Mouse (Mus musculus) ES-Bruce4 (cell line): Measurements from ENCODE around the gene Gm11627. TPM values are rescaled to one million over a fixed set of nuclear protein-coding genes. Genes with fewer than 3 reads are reported as not detected.

Experiments used
- H3K27ac ChIP-seq: 2 replicates; pipeline ENCODE4 v1.5.1; 2012; ENCODE audit warnings: low read length, inconsistent platforms; ENCODE audit not compliant: insufficient read depth
- H3K27me3 ChIP-seq: 2 replicates; pipeline ENCODE4 v1.6.1; 2012; ENCODE audit warnings: mild to moderate bottlenecking, low read length, inconsistent platforms; ENCODE audit not compliant: control insufficient read depth, poor library complexity, insufficient read depth, severe bottlenecking
- H3K36me3 ChIP-seq: 2 replicates; pipeline ENCODE4 v1.6.1; 2012; ENCODE audit warnings: inconsistent platforms, mild to moderate bottlenecking, low read length, moderate library complexity; ENCODE audit not compliant: control insufficient read depth, poor library complexity, insufficient read depth, severe bottlenecking
- H3K4me1 ChIP-seq: one replicate; pipeline ENCODE4 v1.8.1; 2011; ENCODE audit warnings: low read length; ENCODE audit not compliant: control insufficient read depth, insufficient read depth
- H3K4me3 ChIP-seq: 2 replicates; pipeline ENCODE4 v1.5.1; 2011; ENCODE audit warnings: low read depth, mild to moderate bottlenecking, low read length
- H3K9ac ChIP-seq: 2 replicates; pipeline ENCODE4 v1.6.1; 2012; ENCODE audit warnings: low read depth, mild to moderate bottlenecking, inconsistent platforms; ENCODE audit not compliant: poor library complexity, severe bottlenecking
- H3K9me3 ChIP-seq: replicated peaks from 2 replicates; pipeline ENCODE4 v1.6.1; 2012; ENCODE audit warnings: mild to moderate bottlenecking, low read length, inconsistent platforms; ENCODE audit not compliant: control insufficient read depth, poor library complexity, insufficient read depth, severe bottlenecking
- CTCF ChIP-seq: IDR thresholded peaks from one replicate; pipeline ENCODE4 v1.8.1; 2011; ENCODE audit warnings: low read depth, low read length
- EP300 ChIP-seq: IDR thresholded peaks from 2 replicates; pipeline ENCODE4 v1.6.1; 2011; ENCODE audit warnings: low read depth, low read length; ENCODE audit not compliant: insufficient read depth
- POLR2A ChIP-seq: IDR thresholded peaks from one replicate; pipeline ENCODE4 v1.8.1; 2011; ENCODE audit warnings: low read length; ENCODE audit not compliant: insufficient read depth
- polyA plus RNA-seq: library from polyadenylated mRNA; stranded (reverse); fragments of >200 nt; gene quantifications from 2 replicates; pipeline ENCODE4 v1.2.4, GENCODE M21; 2011; ENCODE audit warnings: low read depth; ENCODE audit not compliant: missing spikeins, insufficient read depth, insufficient read length

Gm11627 gene
- polyA plus RNA-seq, 1 experiment: 3.8 TPM

DNA sequence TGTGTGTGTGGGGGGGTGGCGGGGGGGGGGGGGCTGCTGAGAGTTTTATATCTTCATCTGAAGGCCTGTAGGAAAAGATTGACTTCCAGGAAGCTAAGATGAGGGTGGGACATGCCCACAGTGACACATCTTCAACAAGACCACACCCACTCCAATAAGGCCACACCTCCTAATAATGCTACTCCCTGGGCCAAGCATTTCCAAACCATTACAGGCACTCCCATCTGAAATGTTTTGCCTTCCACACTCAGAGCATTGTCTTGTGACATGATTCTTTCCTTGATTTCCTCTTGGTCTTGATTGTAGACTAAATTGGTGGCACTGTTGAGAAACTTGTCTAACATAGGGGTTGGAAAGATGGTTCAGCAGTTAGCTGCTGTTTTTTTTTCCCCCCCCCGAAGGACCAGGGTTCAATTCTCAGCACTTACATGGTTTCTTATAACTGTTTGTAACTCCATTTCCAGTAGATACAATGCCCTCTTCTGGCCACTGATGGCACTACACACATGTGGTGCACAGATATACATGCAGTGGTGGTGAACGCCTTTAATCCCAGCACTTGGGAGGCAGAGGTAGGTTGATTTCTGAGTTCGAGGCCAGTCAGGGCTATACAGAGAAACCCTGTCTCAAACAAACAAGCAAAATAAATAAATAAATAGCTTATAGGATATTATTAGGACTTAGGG is 7.3 kb upstream of the Gm11627 start:
- H3K27me3 ChIP-seq: no peaks in the 10 kb centered on the region
- TF ChIP-seq EP300 (no peak), POLR2A (no peak), CTCF (no peak)
- H3K4me1 ChIP-seq: peaks cover 2% of the 10 kb centered on the region

GRCm38 (mm10) chr11:102582736-102583135 is 3.5 kb upstream of the Gm11627 start:
- no peaks in the 10 kb centered on the region for H3K36me3 ChIP-seq
- H3K27ac ChIP-seq: peak overlapping the region; percentile 92
- no peaks in the 10 kb centered on the region for H3K27me3 ChIP-seq
- H3K4me3 ChIP-seq: no peak overlapping the region
- H3K9me3 ChIP-seq: 0 out of 2 replicates have a peak, but pooled peaks cover 3% of the 10 kb centered on the region
- peaks cover 12% of the 10 kb centered on the region for H3K4me1 ChIP-seq
- TF ChIP-seq EP300 (peak; percentile 87), CTCF (no peak)
- H3K9ac ChIP-seq: peak overlapping the region; percentile 8; the same call in 1 of the 2 replicates

More for the DNA sequence above, 7.3 kb upstream of the Gm11627 start:
- H3K9me3 ChIP-seq: 0 out of 2 replicates have a peak, but pooled peaks cover 3% of the 10 kb centered on the region
- no peak overlapping the region for H3K9ac ChIP-seq
- no peaks in the 10 kb centered on the region for H3K36me3 ChIP-seq
- H3K27ac ChIP-seq: no peak overlapping the region
- no peak overlapping the region for H3K4me3 ChIP-seq

DNA sequence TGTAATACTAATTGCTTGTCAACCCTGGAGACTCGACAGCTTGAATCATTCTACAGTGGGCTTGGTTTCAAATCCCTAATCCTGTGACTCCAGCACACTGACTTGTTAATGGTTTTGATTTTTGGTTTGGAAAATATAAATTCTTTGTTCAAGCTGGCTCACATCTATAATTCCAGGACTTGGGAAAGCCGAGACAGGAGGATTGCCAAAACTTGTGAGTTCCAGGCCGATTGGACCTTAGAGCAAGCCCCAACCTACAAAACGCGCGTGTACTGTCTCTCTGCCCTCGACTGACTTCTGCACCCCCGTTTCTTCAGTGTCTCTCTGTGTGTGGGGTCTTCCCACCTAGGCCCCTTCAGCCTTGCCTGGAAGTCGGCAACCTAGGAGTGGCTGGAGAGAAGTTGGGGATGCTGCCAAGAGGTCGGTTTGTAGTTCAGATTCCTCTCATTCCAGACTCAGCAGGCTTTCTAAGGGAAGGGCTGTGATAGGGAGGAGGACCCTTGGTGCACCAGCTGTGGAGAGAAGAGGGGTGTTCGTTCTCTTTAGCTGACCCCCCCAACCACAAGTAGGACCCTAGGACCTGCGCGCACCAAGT is 2.9 kb upstream of the Gm11627 start:
- Histone ChIP-seq H3K27me3 (no peaks in the 10 kb centered on the region), H3K9ac (peak overlapping the region; percentile 8; the same call in 1 of the 2 replicates), H3K27ac (peak overlapping the region; percentile 92)

GRCm38 (mm10) chr11:102581281-102582015 is 2.2 kb upstream of the Gm11627 start:
- Histone ChIP-seq H3K9me3 (no peaks in the 10 kb centered on the region), H3K27me3 (no peaks in the 10 kb centered on the region), H3K36me3 (no peaks in the 10 kb centered on the region), H3K4me1 (peaks cover 14% of the 10 kb centered on the region), H3K9ac (peak overlapping the region; percentile 8; the same call in 1 of the 2 replicates), H3K27ac (peak overlapping the region; percentile 92), H3K4me3 (no peak overlapping the region)
- TF ChIP-seq CTCF (no peak), POLR2A (no peak), EP300 (no peak)

More for the DNA sequence above, 2.9 kb upstream of the Gm11627 start:
- Histone ChIP-seq H3K36me3 (no peaks in the 10 kb centered on the region), H3K4me3 (peak overlapping the region; percentile 10; the same call in 1 of the 2 replicates), H3K4me1 (peaks cover 14% of the 10 kb centered on the region), H3K9me3 (0 out of 2 replicates have a peak, but pooled peaks cover 3% of the 10 kb centered on the region)
- TF ChIP-seq POLR2A: no peak
- peak; percentile 88 for TF ChIP-seq EP300
- no peak for TF ChIP-seq CTCF

DNA sequence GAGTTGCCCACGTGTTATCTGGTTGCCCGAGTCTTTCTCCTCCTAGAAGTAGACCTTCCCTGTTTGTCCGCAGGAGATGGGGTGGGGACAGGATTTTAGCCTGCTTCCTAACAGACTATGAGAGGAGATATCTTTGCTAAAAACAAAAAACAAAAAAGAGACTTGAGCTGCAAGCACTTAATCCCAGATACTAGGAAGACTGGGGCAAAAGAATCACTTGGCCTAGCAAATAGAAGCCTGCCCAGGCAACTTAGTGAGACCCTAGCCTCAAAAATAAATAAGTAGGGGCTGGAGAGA is 721 bp upstream of the Gm11627 start:
- Histone ChIP-seq H3K36me3 (no peaks in the 10 kb centered on the region), H3K4me1 (peaks cover 14% of the 10 kb centered on the region), H3K27ac (peak overlapping the region; percentile 86), H3K9me3 (no peaks in the 10 kb centered on the region), H3K4me3 (peak overlapping the region; percentile 28; the same call in 1 of the 2 replicates), H3K9ac (peak overlapping the region; percentile 67), H3K27me3 (no peaks in the 10 kb centered on the region)
- TF ChIP-seq CTCF (no peak), POLR2A (no peak), EP300 (no peak)
